Mouse (Mus musculus) kidney, embryonic 16.5 days (tissue): ENCODE results near the gene Cenpt. TPM values are rescaled to one million over a fixed set of nuclear protein-coding genes. Genes with fewer than 3 reads are reported as not detected.

Experiments used
- ATAC-seq: fragments of 200-750 bp; cut with Nextera tagmentation; 2 replicates; pipeline ENCODE4 v1.8.0; 2017; ENCODE audit warnings: moderate TSS enrichment; ENCODE audit not compliant: low FRiP score, low TSS enrichment
- H3K27ac ChIP-seq: fragments of 300-500 bp; sonication (generic); 2 replicates; pipeline ENCODE4 v1.5.1; 2014; ENCODE audit warnings: low read length
- H3K27me3 ChIP-seq: fragments of 300-500 bp; sonication (generic); 2 replicates; pipeline ENCODE4 v1.6.1; 2014; ENCODE audit warnings: low read length, control low read depth, mixed read lengths; ENCODE audit not compliant: insufficient read depth
- H3K36me3 ChIP-seq: fragments of 300-500 bp; sonication (generic); 2 replicates; pipeline ENCODE4 v1.6.1; 2014; ENCODE audit warnings: low read length, control low read depth, mixed read lengths; ENCODE audit not compliant: insufficient read depth
- H3K4me1 ChIP-seq: fragments of 300-500 bp; sonication (generic); 2 replicates; pipeline ENCODE4 v1.6.1; 2014; ENCODE audit warnings: low read length, control low read depth, mixed read lengths; ENCODE audit not compliant: insufficient read depth
- H3K4me2 ChIP-seq: fragments of 300-500 bp; sonication (generic); replicated peaks from 2 replicates; pipeline ENCODE4 v1.6.1; 2014; ENCODE audit warnings: low read depth, low read length
- H3K4me3 ChIP-seq: fragments of 300-500 bp; sonication (generic); 2 replicates; pipeline ENCODE4 v1.5.1; 2014; ENCODE audit warnings: mild to moderate bottlenecking, low read length
- H3K9ac ChIP-seq: fragments of 300-500 bp; sonication (generic); replicated peaks from 2 replicates; pipeline ENCODE4 v1.6.1; 2014; ENCODE audit warnings: low read length
- H3K9me3 ChIP-seq: fragments of 300-500 bp; sonication (generic); 2 replicates; pipeline ENCODE4 v1.6.1; 2016; ENCODE audit warnings: low read length, control low read depth
- WGBS: fragments of 180-500 bp; shearing (Covaris S2); extraction: QIAGEN DNeasy Blood & Tissue Kit; methylation state at CpG from one replicate; pipeline ENCODE4 v1.1.7; 2014; 5-methylcytosine and 5-hydroxymethylcytosine counted together
- polyA plus RNA-seq: library from polyadenylated mRNA; unstranded; fragments of >200 nt; fragmentation: Nextera tagmentation; extraction: Ambion mirVana; gene quantifications from 2 replicates; pipeline ENCODE4 v1.2.1, GENCODE M21; 2015

Gene Cenpt
- polyA plus RNA-seq = 44.7 and 46.3 TPM in 2 replicates

- no peaks in the 10 kb centered on the region for H3K27me3 ChIP-seq
- WGBS = 89% methylated on average over 3 of the region's 3 CpGs
- H3K9me3 ChIP-seq = no peaks in the 10 kb centered on the region
- H3K4me3 ChIP-seq = no peak within 1 kb of the TSS
- H3K4me2 ChIP-seq = no peak within 1 kb of the TSS
- no peak within 1 kb of the TSS for H3K27ac ChIP-seq
- ATAC-seq = no peak
- H3K36me3 ChIP-seq = peaks cover 16% of the 10 kb centered on the region
- H3K4me1 ChIP-seq = peaks cover 32% of the 10 kb centered on the region
- no peak within 1 kb of the TSS for H3K9ac ChIP-seq
Observed at GRCm38 (mm10) chr8:105853178-105853577, at the start of gene Cenpt. Gene Cenpt, minus strand, starts transcription at chr8:105853278.

- Histone ChIP-seq H3K9ac (peak overlapping the region; percentile 95), H3K27ac (peak overlapping the region; percentile 91), H3K9me3 (no peaks in the 10 kb centered on the region), H3K4me3 (peak overlapping the region; percentile 87), H3K27me3 (no peaks in the 10 kb centered on the region), H3K4me1 (peaks cover 12% of the 10 kb centered on the region), H3K36me3 (no peaks in the 10 kb centered on the region), H3K4me2 (peak overlapping the region; percentile 87)
- WGBS = 30% methylated on average over 16 of the region's 16 CpGs
- ATAC-seq = no peak
Observed at GRCm38 (mm10) chr8:105900941-105901616, 48.0 kb upstream of the Cenpt start.

GRCm38 (mm10) chr8:105900180-105900940 is 47.3 kb upstream of the Cenpt start, which contains the start of gene Pskh1:
Gene Pskh1, plus strand, starts transcription at chr8:105900441.
- no peaks in the 10 kb centered on the region for H3K27me3 ChIP-seq
- H3K4me1 ChIP-seq = peaks cover 12% of the 10 kb centered on the region
- under 1% methylated on average over 57 of the region's 68 CpGs for WGBS
- H3K36me3 ChIP-seq = no peaks in the 10 kb centered on the region
- peak within 1 kb of the TSS; percentile 95 for H3K9ac ChIP-seq
- H3K4me3 ChIP-seq = peak within 1 kb of the TSS; percentile 87
- peak within 1 kb of the TSS; percentile 91 for H3K27ac ChIP-seq
- no peaks in the 10 kb centered on the region for H3K9me3 ChIP-seq
- H3K4me2 ChIP-seq = peak within 1 kb of the TSS; percentile 87
- ATAC-seq = peak; percentile 97

- Histone ChIP-seq H3K9me3 (no peaks in the 10 kb centered on the region), H3K27ac (no peak overlapping the region), H3K4me3 (no peak overlapping the region), H3K9ac (no peak overlapping the region), H3K27me3 (no peaks in the 10 kb centered on the region), H3K4me2 (no peak overlapping the region), H3K4me1 (peaks cover 15% of the 10 kb centered on the region), H3K36me3 (no peaks in the 10 kb centered on the region)
- no peak for ATAC-seq
- 85% methylated on average over 9 of the region's 9 CpGs for WGBS
Observed at GRCm38 (mm10) chr8:105897801-105898480, 44.9 kb upstream of the Cenpt start.

- no peak within 1 kb of the TSS for H3K4me2 ChIP-seq
- H3K9ac ChIP-seq = no peak within 1 kb of the TSS
- peaks cover 42% of the 10 kb centered on the region for H3K36me3 ChIP-seq
- no peak within 1 kb of the TSS for H3K4me3 ChIP-seq
- no peaks in the 10 kb centered on the region for H3K9me3 ChIP-seq
- H3K4me1 ChIP-seq = peaks cover 3% of the 10 kb centered on the region; the same call in 1 of the 2 replicates
- no peak within 1 kb of the TSS for H3K27ac ChIP-seq
- WGBS = 5% methylated on average over 11 of the region's 11 CpGs
- no peaks in the 10 kb centered on the region for H3K27me3 ChIP-seq
- ATAC-seq = peak; percentile 90
Observed at GRCm38 (mm10) chr8:105893339-105893738, 40.3 kb upstream of the Cenpt start, which contains the start of gene Nrn1l. Gene Nrn1l, plus strand, starts transcription at chr8:105893567.

GRCm38 (mm10) chr8:105892432-105892831 is 39.4 kb upstream of the Cenpt start:
- 80% methylated on average over 6 of the region's 6 CpGs for WGBS
- H3K27ac ChIP-seq = no peak overlapping the region
- H3K27me3 ChIP-seq = no peaks in the 10 kb centered on the region
- no peak overlapping the region for H3K4me3 ChIP-seq
- no peak overlapping the region for H3K4me2 ChIP-seq
- H3K4me1 ChIP-seq = peaks cover 3% of the 10 kb centered on the region; the same call in 1 of the 2 replicates
- H3K9me3 ChIP-seq = no peaks in the 10 kb centered on the region
- no peak overlapping the region for H3K9ac ChIP-seq
- peaks cover 51% of the 10 kb centered on the region for H3K36me3 ChIP-seq
- ATAC-seq = no peak

GRCm38 (mm10) chr8:105890870-105891269 is 37.8 kb upstream of the Cenpt start:
- peaks cover 66% of the 10 kb centered on the region for H3K36me3 ChIP-seq
- peaks cover 3% of the 10 kb centered on the region; the same call in 1 of the 2 replicates for H3K4me1 ChIP-seq
- H3K27me3 ChIP-seq = no peaks in the 10 kb centered on the region
- H3K9ac ChIP-seq = no peak overlapping the region
- H3K4me2 ChIP-seq = no peak overlapping the region
- H3K9me3 ChIP-seq = no peaks in the 10 kb centered on the region
- no peak overlapping the region for H3K4me3 ChIP-seq
- WGBS = 72% methylated on average over 6 of the region's 6 CpGs
- ATAC-seq = no peak
- no peak overlapping the region for H3K27ac ChIP-seq

GRCm38 (mm10) chr8:105889756-105890465 is 36.8 kb upstream of the Cenpt start:
- no peak for ATAC-seq
- H3K36me3 ChIP-seq = peaks cover 76% of the 10 kb centered on the region
- 93% methylated on average over 12 of the region's 12 CpGs for WGBS

More at GRCm38 (mm10) chr8:105889756-105890465, 36.8 kb upstream of the Cenpt start:
- H3K9ac ChIP-seq = no peak overlapping the region
- no peaks in the 10 kb centered on the region for H3K9me3 ChIP-seq
- no peak overlapping the region for H3K27ac ChIP-seq
- no peaks in the 10 kb centered on the region for H3K27me3 ChIP-seq
- H3K4me3 ChIP-seq = no peak overlapping the region
- H3K4me1 ChIP-seq = peaks cover 3% of the 10 kb centered on the region; the same call in 1 of the 2 replicates
- no peak overlapping the region for H3K4me2 ChIP-seq
